Mouse (Mus musculus): Measurements from ENCODE around the gene Clk4. TPM values are rescaled to one million over a fixed set of nuclear protein-coding genes. Genes with fewer than 3 reads are reported as not detected.

The Clk4 gene
- total RNA-seq, 2 experiments from 2014 or later: 110 to 188 TPM

DNA sequence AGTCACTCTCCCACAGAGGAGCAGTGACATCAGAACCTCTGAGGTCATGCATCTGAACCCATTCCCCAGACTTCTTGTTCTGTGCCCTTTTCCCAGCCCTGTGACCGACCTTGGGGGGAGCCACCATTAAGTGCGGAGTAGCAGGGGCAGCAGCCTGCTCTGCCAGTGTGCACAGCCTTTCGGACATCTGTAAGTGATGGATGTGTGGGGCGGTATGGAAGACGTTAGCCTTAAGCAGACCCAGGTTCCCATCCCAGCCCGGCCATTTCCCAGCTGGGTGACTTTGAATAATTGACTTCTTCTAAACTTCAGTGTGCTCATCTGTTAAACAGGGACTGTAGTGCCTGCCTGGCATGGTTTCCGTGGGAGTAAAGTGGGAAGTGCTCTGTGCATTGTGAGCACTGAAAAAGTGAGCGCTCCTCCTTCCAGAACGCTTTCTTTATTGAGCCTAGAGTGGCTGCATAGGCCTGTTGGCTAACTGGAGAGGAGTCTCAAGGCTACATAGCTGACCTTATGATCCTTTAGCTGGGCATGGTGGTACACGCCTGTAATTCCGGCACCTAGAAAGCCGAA lies 42.5 kb downstream of the Clk4 start:
- ATAC-seq (replicated peaks; ENCODE audit: low FRiP score, low TSS enrichment, poor library complexity, severe bottlenecking): no peak

DNA sequence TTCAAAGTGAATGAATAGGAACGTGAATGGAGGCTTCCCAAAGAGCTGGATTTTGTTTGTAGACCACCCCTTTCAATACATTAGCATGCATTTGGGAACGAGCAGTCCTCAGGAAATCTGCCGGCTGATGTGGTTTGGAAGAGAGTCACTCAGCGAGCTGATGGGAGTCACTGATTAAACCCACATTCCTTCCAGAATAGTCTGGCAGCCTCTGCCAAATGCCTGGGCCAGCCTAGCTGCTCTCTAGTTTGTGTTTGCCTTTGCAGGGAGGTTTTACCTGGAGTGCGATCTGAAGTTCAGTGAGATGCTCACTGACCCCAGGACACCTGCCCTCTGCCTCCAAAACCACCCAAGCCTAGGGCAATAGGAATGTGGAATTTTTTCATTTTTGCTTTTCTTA lies 46.8 kb downstream of the Clk4 start:
- ATAC-seq (replicated peaks; ENCODE audit: low FRiP score, low TSS enrichment, poor library complexity, severe bottlenecking): no peak

- no peak for ATAC-seq (replicated peaks; ENCODE audit: low FRiP score, low TSS enrichment, poor library complexity, severe bottlenecking)
These were observed 50.3 kb downstream of the Clk4 start for GRCm38 (mm10) chr11:51311846-51312245.

DNA sequence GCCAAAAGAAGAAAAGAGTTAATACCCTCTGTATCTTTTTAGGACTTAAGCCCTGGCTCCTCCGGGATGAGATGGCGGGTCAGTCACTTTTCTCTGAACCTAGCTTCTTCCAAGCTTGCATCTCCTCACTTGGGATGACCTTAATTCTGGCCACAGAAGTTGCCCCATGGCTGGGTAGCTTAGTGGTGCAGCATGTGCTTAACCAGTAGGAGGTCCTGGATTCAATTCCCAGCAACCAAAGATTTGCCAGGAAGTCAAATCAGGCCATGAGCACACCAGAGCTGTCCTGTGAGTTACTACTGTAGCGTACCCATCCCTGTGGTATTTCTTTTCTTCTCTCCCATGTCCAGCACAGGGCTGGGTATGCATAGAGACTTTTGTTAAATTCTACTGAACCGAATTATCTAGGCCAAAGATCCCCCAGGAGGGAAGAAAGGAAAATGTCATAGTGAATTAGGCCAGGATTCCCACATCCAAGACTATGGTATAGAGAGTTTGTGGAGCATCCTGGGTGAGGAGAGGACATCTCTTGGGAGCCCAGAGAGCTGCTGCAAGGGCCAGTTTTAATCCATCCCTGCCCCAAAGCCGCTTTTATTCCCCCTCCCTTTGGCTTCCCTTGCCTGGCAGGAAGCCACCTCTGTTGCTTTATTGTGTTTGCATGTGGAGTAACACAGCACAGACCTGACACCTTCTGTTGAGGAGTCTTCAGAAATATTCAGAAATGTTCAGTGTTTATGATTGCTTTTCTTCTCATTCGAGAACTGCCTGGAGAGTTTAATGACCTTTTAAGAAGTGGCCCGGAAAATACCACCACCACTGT lies 54.7 kb downstream of the Clk4 start:
- ATAC-seq (replicated peaks; ENCODE audit: low FRiP score, low TSS enrichment, poor library complexity, severe bottlenecking): no peak

DNA sequence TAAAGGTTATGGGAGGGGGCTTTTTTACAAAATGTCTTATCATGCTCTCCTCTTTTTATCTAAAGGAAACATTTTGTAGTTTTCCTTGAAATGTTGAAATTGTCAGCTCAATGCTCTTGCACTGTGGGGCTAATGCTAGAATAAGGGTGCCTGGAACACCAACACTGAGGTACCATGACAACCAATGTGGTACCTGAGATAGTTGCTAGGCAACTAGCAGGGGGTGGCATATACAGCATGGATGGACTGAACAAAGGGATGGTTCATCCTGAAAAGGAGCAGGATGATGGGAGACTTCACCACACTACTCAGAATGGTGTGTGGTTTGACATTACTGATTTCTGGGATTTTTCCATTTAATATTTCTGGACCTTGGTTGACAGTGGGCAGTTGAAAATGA lies 59.1 kb downstream of the Clk4 start:
- ATAC-seq (replicated peaks; ENCODE audit: low FRiP score, low TSS enrichment, poor library complexity, severe bottlenecking): no peak

DNA sequence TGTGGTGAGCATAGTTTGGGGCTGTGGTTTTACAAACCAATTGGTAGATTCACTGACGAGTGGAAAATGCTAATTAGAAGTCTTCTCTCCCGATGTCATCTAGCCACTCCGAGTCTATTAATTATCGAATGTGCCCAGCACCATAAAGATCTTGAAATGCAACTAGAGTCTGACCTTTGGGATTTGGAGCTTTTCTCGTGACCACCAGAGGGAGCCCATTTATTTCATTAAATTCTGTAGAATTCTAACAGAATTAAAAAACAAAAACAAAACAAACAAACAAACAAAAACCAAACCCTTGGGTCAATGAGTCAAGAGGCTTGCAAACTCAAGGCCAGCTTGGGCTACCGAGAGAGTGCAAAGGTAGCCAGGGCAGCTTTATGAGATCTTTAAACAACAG lies 65.4 kb downstream of the Clk4 start:
- ATAC-seq (replicated peaks; ENCODE audit: low FRiP score, low TSS enrichment, poor library complexity, severe bottlenecking): no peak

- ATAC-seq (replicated peaks; ENCODE audit: low FRiP score, low TSS enrichment, poor library complexity, severe bottlenecking): no peak
These were observed 66.9 kb downstream of the Clk4 start for GRCm38 (mm10) chr11:51328387-51328942.

DNA sequence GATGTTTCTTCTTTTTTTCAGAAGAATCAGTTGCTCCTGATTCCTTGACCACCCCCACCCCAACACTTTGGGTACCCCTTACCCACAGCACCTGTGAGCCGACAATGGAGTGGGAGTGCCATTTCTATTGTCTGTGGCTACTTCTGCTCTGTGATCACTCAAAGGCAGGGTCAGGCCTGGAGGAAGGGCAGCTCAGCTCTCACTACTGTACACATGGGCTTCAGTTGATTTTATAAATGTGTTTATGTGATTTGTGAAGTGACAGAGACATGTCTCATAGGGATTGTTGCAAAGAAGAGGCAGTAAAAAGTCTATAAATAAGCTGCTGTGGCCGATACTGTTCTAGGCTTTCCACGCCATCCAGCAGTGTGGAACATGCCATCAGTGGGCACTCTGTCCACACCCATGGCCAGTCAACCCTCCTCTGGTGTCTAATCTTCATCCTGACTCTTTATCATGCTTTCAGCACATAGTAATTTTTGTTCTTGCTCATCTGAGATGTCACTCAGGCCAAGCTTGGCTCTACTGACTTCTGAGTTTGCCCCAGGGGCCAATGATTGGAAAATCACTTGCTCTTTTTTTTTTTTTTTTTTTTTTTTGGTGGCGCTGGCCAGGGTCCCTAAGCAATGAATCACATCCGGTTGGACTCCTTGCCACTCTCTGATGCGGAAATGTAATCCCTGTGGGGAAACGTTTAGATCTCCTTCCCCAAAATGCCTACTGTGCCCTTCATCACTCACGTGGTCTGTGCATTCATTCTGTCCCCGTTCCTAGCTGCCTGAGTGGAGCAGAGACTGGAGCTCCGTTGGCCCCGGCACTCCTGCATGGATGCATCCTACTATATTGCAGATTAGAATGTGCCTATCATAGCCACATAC lies 68.5 kb downstream of the Clk4 start:
- no peak for ATAC-seq (replicated peaks; ENCODE audit: low FRiP score, low TSS enrichment, poor library complexity, severe bottlenecking)

Other genes with a start within 250 kb of the Clk4 start
- gene Olfr54, start 247.5 kb upstream of the Clk4 start, total RNA-seq (2014; fragmentation: Nextera tagmentation): not detected in 2 replicates
- not detected in 2 replicates for gene Olfr54, start 247.5 kb upstream of the Clk4 start, total RNA-seq (2017)
- not detected in 2 replicates for gene Olfr1375, start 213.6 kb upstream of the Clk4 start, total RNA-seq (2014; fragmentation: Nextera tagmentation)
- not detected in 2 replicates for gene Olfr1375, start 213.6 kb upstream of the Clk4 start, total RNA-seq (2017)
- not detected in 2 replicates for gene Zfp354a, start 202.5 kb upstream of the Clk4 start, total RNA-seq (2014; fragmentation: Nextera tagmentation)
- gene Zfp354a, start 202.5 kb upstream of the Clk4 start, total RNA-seq (2017): not detected in 2 replicates
- gene Gm12569, start 41.3 kb upstream of the Clk4 start, total RNA-seq (2014; fragmentation: Nextera tagmentation): not detected in 2 replicates
- not detected in 2 replicates for gene Gm12569, start 41.3 kb upstream of the Clk4 start, total RNA-seq (2017)
- gene BC049762, start 1.3 kb downstream of the Clk4 start, total RNA-seq (2014; fragmentation: Nextera tagmentation): not detected in 2 replicates
- gene BC049762, start 1.3 kb downstream of the Clk4 start, total RNA-seq (2017): not detected in 2 replicates
- gene Col23a1, start 28.2 kb downstream of the Clk4 start, total RNA-seq (2014; fragmentation: Nextera tagmentation): 0.27 TPM in 1 of 2 replicates, not detected in the other
- 0.08 TPM in 1 of 2 replicates, not detected in the other for gene Col23a1, start 28.2 kb downstream of the Clk4 start, total RNA-seq (2017)

Measured in megakaryocyte-erythroid progenitor cell, adult 5-6 weeks (primary cell).